Mouse (Mus musculus) intestine, postnatal 0 days (tissue): ENCODE measurements around the gene Szrd1. TPM values are rescaled to one million over a fixed set of nuclear protein-coding genes. Genes with fewer than 3 reads are reported as not detected.

Experiments used
- ATAC-seq: fragments of 200-750 bp; cut with Nextera tagmentation; 2 replicates; pipeline ENCODE4 v1.8.0; 2017; ENCODE audit warnings: mild to moderate bottlenecking, moderate TSS enrichment, moderate library complexity
- H3K27ac ChIP-seq: fragments of 300-500 bp; sonication (generic); 2 replicates; pipeline ENCODE4 v1.5.1; 2014; ENCODE audit warnings: mild to moderate bottlenecking, low read depth, low read length, moderate library complexity
- H3K27me3 ChIP-seq: fragments of 300-500 bp; sonication (generic); replicated peaks from 2 replicates; pipeline ENCODE4 v1.6.1; 2014; ENCODE audit warnings: low read length, mixed read lengths; ENCODE audit not compliant: control insufficient read depth, insufficient read depth
- H3K36me3 ChIP-seq: fragments of 300-500 bp; sonication (generic); 2 replicates; pipeline ENCODE4 v1.6.1; 2014; ENCODE audit warnings: mild to moderate bottlenecking, moderate library complexity; ENCODE audit not compliant: control insufficient read depth, insufficient read depth
- H3K4me1 ChIP-seq: fragments of 300-500 bp; sonication (generic); replicated peaks from 2 replicates; pipeline ENCODE4 v1.6.1; 2014; ENCODE audit warnings: antibody characterized with exemption, low read length, mixed read lengths; ENCODE audit not compliant: control insufficient read depth, insufficient read depth
- H3K4me2 ChIP-seq: fragments of 300-500 bp; sonication (generic); replicated peaks from 2 replicates; pipeline ENCODE4 v1.6.1; 2014; ENCODE audit warnings: low read depth, mild to moderate bottlenecking, moderate library complexity
- H3K4me3 ChIP-seq: fragments of 300-500 bp; sonication (generic); 2 replicates; pipeline ENCODE4 v1.5.1; 2014; ENCODE audit warnings: low read depth, low read length
- H3K9ac ChIP-seq: fragments of 300-500 bp; sonication (generic); 2 replicates; pipeline ENCODE4 v1.6.1; 2014; ENCODE audit warnings: mild to moderate bottlenecking, low read depth, low read length
- H3K9me3 ChIP-seq: fragments of 300-500 bp; sonication (generic); 2 replicates; pipeline ENCODE4 v1.6.1; 2016; ENCODE audit warnings: mixed run types; ENCODE audit not compliant: control insufficient read depth
- CTCF ChIP-seq: sonication (generic); IDR thresholded peaks from 2 replicates; pipeline ENCODE4 v1.5.1; 2016; ENCODE audit warnings: low read depth, mild to moderate bottlenecking, control low read depth, antibody characterized with exemption, moderate library complexity
- WGBS: fragments of 180-500 bp; shearing (Covaris S2); extraction: QIAGEN DNeasy Blood & Tissue Kit; methylation state at CpG from one replicate; pipeline ENCODE4 v1.1.7; 2014; 5-methylcytosine and 5-hydroxymethylcytosine counted together
- polyA plus RNA-seq: library from polyadenylated mRNA; unstranded; fragments of >200 nt; fragmentation: Nextera tagmentation; extraction: Ambion mirVana; gene quantifications from 2 replicates; pipeline ENCODE4 v1.2.1, GENCODE M21; 2015

Gene Szrd1
- polyA plus RNA-seq, 1 experiment from 2014 or later = 35.0 TPM

GRCm38 (mm10) chr4:141178500-141178899 lies 38.9 kb upstream of the Szrd1 start:
- 93% methylated on average over 4 of the region's 4 CpGs for WGBS
- Histone ChIP-seq H3K4me3 (no peak overlapping the region), H3K4me2 (no peak overlapping the region), H3K27me3 (no peaks in the 10 kb centered on the region), H3K9me3 (no peaks in the 10 kb centered on the region), H3K4me1 (no peaks in the 10 kb centered on the region), H3K36me3 (peaks cover 53% of the 10 kb centered on the region), H3K27ac (no peak overlapping the region), H3K9ac (no peak overlapping the region)
- TF ChIP-seq CTCF = no peak
- no peak for ATAC-seq

GRCm38 (mm10) chr4:141176328-141176838 lies 36.8 kb upstream of the Szrd1 start:
- 82% methylated on average over 10 of the region's 10 CpGs for WGBS
- TF ChIP-seq CTCF = no peak
- Histone ChIP-seq H3K4me1 (no peaks in the 10 kb centered on the region), H3K9ac (no peak overlapping the region), H3K36me3 (peaks cover 56% of the 10 kb centered on the region), H3K27ac (no peak overlapping the region), H3K27me3 (no peaks in the 10 kb centered on the region), H3K4me3 (no peak overlapping the region), H3K4me2 (no peak overlapping the region), H3K9me3 (no peaks in the 10 kb centered on the region)
- no peak for ATAC-seq

GRCm38 (mm10) chr4:141175783-141176182 lies 36.2 kb upstream of the Szrd1 start:
- Histone ChIP-seq H3K4me1 (no peaks in the 10 kb centered on the region), H3K9me3 (no peaks in the 10 kb centered on the region), H3K36me3 (peaks cover 56% of the 10 kb centered on the region), H3K27ac (no peak overlapping the region), H3K27me3 (no peaks in the 10 kb centered on the region), H3K4me3 (no peak overlapping the region), H3K4me2 (no peak overlapping the region), H3K9ac (no peak overlapping the region)
- 73% methylated on average over 5 of the region's 5 CpGs for WGBS
- TF ChIP-seq CTCF = no peak
- ATAC-seq = no peak

- 93% methylated on average over 8 of the region's 8 CpGs for WGBS
- H3K9me3 ChIP-seq = no peaks in the 10 kb centered on the region
- H3K36me3 ChIP-seq = peaks cover 45% of the 10 kb centered on the region
- H3K9ac ChIP-seq = no peak overlapping the region
- no peaks in the 10 kb centered on the region for H3K4me1 ChIP-seq
- H3K4me2 ChIP-seq = no peak overlapping the region
- no peaks in the 10 kb centered on the region for H3K27me3 ChIP-seq
- no peak overlapping the region for H3K4me3 ChIP-seq
- H3K27ac ChIP-seq = no peak overlapping the region
- no peak for TF ChIP-seq CTCF
- ATAC-seq = no peak
These were observed 32.5 kb upstream of the Szrd1 start for GRCm38 (mm10) chr4:141172121-141172520.

- no peaks in the 10 kb centered on the region for H3K27me3 ChIP-seq
- no peak overlapping the region for H3K27ac ChIP-seq
- H3K4me3 ChIP-seq = no peak overlapping the region
- no peak overlapping the region for H3K9ac ChIP-seq
- TF ChIP-seq CTCF = peak; percentile 42
- no peaks in the 10 kb centered on the region for H3K9me3 ChIP-seq
- WGBS = 100% methylated on average over 3 of the region's 3 CpGs
- ATAC-seq = no peak
- H3K4me1 ChIP-seq = no peaks in the 10 kb centered on the region
- H3K4me2 ChIP-seq = no peak overlapping the region
- H3K36me3 ChIP-seq = peaks cover 20% of the 10 kb centered on the region
These were observed 27.6 kb upstream of the Szrd1 start for GRCm38 (mm10) chr4:141167156-141167555.

GRCm38 (mm10) chr4:141165744-141166292 lies 26.2 kb upstream of the Szrd1 start:
- Histone ChIP-seq H3K4me1 (no peaks in the 10 kb centered on the region), H3K27ac (peak overlapping the region; percentile 54), H3K4me2 (no peak overlapping the region), H3K27me3 (no peaks in the 10 kb centered on the region), H3K9ac (no peak overlapping the region), H3K4me3 (no peak overlapping the region), H3K36me3 (peaks cover 7% of the 10 kb centered on the region; the same call in 1 of the 2 replicates), H3K9me3 (no peaks in the 10 kb centered on the region)
- ATAC-seq = no peak
- no peak for TF ChIP-seq CTCF
- WGBS = 52% methylated on average over 8 of the region's 8 CpGs
